Mouse (Mus musculus): Measurements from ENCODE around the gene Ak3. TPM values are rescaled to one million over a fixed set of nuclear protein-coding genes. Genes with fewer than 3 reads are reported as not detected.

Gene Ak3
- 69.9 and 75.0 TPM in 2 replicates for polyA plus RNA-seq (2015; fragmentation: Nextera tagmentation; extraction: Ambion mirVana)

DNA sequence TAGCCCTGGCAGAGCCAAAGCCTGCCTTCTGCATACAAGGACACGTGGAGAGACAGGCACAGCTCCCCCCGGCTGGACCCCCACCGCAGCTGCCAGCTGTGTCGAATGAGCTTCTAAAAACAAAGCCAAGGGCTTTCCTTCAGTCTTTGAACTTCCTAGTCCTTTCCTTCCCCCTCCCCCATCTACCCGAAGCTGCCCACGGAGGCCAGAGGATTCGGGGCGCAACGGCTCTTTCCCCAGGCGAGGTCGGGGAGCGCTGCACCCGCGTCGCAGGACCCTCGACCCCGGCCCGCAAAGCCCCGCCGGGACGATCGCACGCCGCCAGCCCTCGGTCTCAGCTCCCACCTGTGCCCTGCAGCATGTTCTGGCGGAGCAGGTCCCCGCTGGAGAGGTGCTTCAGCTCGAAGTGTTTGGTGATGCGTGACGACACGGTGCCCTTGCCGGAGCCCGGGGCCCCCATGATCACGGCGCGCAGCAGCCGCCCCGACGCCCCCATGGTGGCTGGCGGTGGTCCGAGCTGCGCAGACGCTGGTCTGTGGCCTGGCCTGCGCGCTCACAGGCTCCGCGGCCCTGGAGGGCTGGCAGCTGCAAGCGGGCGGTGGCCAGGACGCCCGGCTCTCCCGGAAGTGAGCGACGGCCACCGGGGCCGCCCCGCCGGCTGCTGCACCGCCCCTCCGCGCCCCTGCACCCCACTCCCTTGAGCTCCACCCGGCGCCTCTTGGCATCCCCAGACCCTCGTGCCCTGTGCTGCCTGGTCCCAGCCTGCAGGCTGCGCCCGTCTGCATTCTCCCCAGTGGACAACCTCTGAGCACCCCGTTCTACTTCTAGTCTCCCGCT is at the start of gene Ak3:
TSS of gene Ak3 (minus strand) at position 628 of the 837 bp plus-strand sequence.
- peak within 1 kb of the TSS; percentile 91 for H3K27ac ChIP-seq
- H3K9me3 ChIP-seq, result no peaks in the 10 kb centered on the region
- H3K4me3 ChIP-seq, result peak within 1 kb of the TSS; percentile 81
- under 1% methylated on average over 68 of the region's 68 CpGs for WGBS
- H3K36me3 ChIP-seq, result no peaks in the 10 kb centered on the region
- ATAC-seq (ENCODE audit: low FRiP score, low read depth), result peak; percentile 86
- no peaks in the 10 kb centered on the region for H3K27me3 ChIP-seq
- peaks cover 21% of the 10 kb centered on the region for H3K4me1 ChIP-seq
- peak within 1 kb of the TSS; percentile 92 for H3K9ac ChIP-seq
- H3K4me2 ChIP-seq (replicated peaks), result peak within 1 kb of the TSS; percentile 77

DNA sequence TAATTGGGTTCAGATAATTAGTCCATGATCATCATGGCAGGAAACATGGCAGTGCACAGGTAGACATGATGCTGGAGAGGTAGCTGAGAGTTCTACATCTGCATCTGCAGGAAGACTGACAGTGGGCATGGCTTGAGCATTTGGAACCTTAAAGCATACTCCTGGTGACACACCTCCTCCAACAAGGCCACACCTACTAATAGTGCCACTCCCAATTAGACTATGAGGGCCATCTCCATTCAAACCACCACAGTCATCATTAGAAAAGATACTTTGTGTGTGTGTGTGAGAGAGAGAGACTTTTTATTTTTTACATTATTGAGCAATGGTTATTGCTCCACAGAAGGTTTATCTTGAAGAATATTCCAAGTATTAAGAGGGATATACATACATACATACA is 44.4 kb upstream of the Ak3 start:
- H3K4me2 ChIP-seq (replicated peaks), result no peak overlapping the region

DNA sequence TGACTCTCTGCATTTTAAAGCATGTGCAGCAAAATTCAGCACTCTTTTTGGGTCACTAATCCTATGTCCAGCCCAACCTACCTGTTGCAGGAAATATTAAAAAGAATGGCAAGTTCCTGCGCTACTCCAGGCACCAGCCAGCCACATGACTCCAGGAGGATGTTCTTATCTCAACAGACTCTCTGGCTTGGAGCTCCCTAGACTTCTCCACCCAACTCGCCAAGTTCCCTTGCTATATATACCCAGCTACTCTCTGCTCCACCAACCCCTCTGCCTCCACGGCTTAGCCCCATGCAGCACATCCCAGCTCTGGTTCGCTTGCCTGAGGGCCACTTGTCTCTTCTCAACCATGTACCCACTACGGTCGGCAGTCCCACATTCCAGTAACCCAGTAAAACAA is 40.9 kb upstream of the Ak3 start:
- H3K27ac ChIP-seq, result no peak overlapping the region
- H3K36me3 ChIP-seq, result no peaks in the 10 kb centered on the region
- no peaks in the 10 kb centered on the region for H3K4me1 ChIP-seq
- no peak overlapping the region for H3K9ac ChIP-seq
- no peaks in the 10 kb centered on the region for H3K27me3 ChIP-seq
- no peak overlapping the region for H3K4me2 ChIP-seq (replicated peaks)
- H3K4me3 ChIP-seq, result no peak overlapping the region
- WGBS, result 79% methylated on average over 6 of the region's 6 CpGs
- no peak for ATAC-seq (ENCODE audit: low FRiP score, low read depth)
- peaks cover under 1% of the 10 kb centered on the region; the same call in 1 of the 2 replicates for H3K9me3 ChIP-seq

More for the DNA sequence above, 44.4 kb upstream of the Ak3 start:
- H3K27me3 ChIP-seq, result no peaks in the 10 kb centered on the region
- ATAC-seq (ENCODE audit: low FRiP score, low read depth), result no peak
- no peak overlapping the region for H3K27ac ChIP-seq
- no peaks in the 10 kb centered on the region for H3K36me3 ChIP-seq
- H3K9me3 ChIP-seq, result no peaks in the 10 kb centered on the region
- no peak overlapping the region for H3K9ac ChIP-seq
- no peaks in the 10 kb centered on the region for H3K4me1 ChIP-seq
- no peak overlapping the region for H3K4me3 ChIP-seq

DNA sequence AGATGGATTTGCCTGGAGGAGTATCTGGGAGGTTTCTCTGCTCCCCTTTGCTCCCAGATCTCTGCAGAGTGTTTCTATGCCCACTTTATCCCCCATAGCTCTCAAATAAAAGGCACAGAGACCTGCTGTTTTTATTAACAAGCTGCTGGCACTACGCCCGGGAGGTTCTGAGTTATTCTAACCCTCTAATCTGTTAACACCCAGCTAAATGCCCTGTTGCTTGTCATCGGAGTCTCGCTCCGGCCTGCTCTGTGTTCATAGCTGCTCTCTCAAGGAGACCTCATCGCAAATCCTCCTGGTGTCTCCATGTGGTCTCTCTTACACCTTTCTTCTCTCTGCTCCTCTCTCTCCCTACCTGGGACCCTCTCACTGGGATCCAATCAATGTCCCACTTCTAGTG is 27.0 kb upstream of the Ak3 start:
- H3K9ac ChIP-seq, result no peak overlapping the region
- H3K4me1 ChIP-seq, result peaks cover 31% of the 10 kb centered on the region
- H3K36me3 ChIP-seq, result no peaks in the 10 kb centered on the region
- WGBS, result 37% methylated on average over 6 of the region's 6 CpGs
- H3K4me2 ChIP-seq (replicated peaks), result 0 out of 2 replicates have a peak overlapping the region, but pooled peaks have one; percentile 0
- no peaks in the 10 kb centered on the region for H3K27me3 ChIP-seq
- no peaks in the 10 kb centered on the region for H3K9me3 ChIP-seq
- peak; percentile 32; the same call in 1 of the 2 replicates for ATAC-seq (ENCODE audit: low FRiP score, low read depth)
- H3K4me3 ChIP-seq, result no peak overlapping the region
- H3K27ac ChIP-seq, result no peak overlapping the region

- WGBS, result 68% methylated on average over 5 of the region's 5 CpGs
- no peak for ATAC-seq (ENCODE audit: low FRiP score, low read depth)
- H3K27me3 ChIP-seq, result no peaks in the 10 kb centered on the region
- H3K9ac ChIP-seq, result no peak overlapping the region
- no peak overlapping the region for H3K4me2 ChIP-seq (replicated peaks)
- no peak overlapping the region for H3K4me3 ChIP-seq
- H3K4me1 ChIP-seq, result peaks cover 23% of the 10 kb centered on the region
- no peaks in the 10 kb centered on the region for H3K9me3 ChIP-seq
- no peaks in the 10 kb centered on the region for H3K36me3 ChIP-seq
- H3K27ac ChIP-seq, result no peak overlapping the region
Observed at GRCm38 (mm10) chr19:29069195-29069594, 21.4 kb upstream of the Ak3 start.

GRCm38 (mm10) chr19:29066981-29067471 is 19.3 kb upstream of the Ak3 start:
- Histone ChIP-seq H3K27ac (no peak overlapping the region), H3K36me3 (no peaks in the 10 kb centered on the region), H3K4me2 (replicated peaks) (peak overlapping the region; percentile 36), H3K9me3 (no peaks in the 10 kb centered on the region), H3K27me3 (no peaks in the 10 kb centered on the region), H3K4me1 (peaks cover 21% of the 10 kb centered on the region), H3K4me3 (0 out of 2 replicates have a peak overlapping the region, but pooled peaks have one; percentile 4), H3K9ac (no peak overlapping the region)
- no peak; the same call in 1 of the 2 replicates for ATAC-seq (ENCODE audit: low FRiP score, low read depth)
- WGBS, result 17% methylated on average over 11 of the region's 11 CpGs

GRCm38 (mm10) chr19:29064451-29065102 is 16.8 kb upstream of the Ak3 start:
- H3K4me3 ChIP-seq, result no peak overlapping the region
- ATAC-seq (ENCODE audit: low FRiP score, low read depth), result no peak
- WGBS, result 63% methylated on average over 9 of the region's 9 CpGs

GRCm38 (mm10) chr19:29063577-29064363 is 16.0 kb upstream of the Ak3 start:
- no peaks in the 10 kb centered on the region for H3K36me3 ChIP-seq
- peaks cover 14% of the 10 kb centered on the region for H3K4me1 ChIP-seq
- peak overlapping the region; percentile 46 for H3K4me2 ChIP-seq (replicated peaks)
- 0 out of 2 replicates have a peak overlapping the region, but pooled peaks have one; percentile 10 for H3K27ac ChIP-seq
- no peak overlapping the region for H3K9ac ChIP-seq
- peak; percentile 57; the same call in 1 of the 2 replicates for ATAC-seq (ENCODE audit: low FRiP score, low read depth)
- no peaks in the 10 kb centered on the region for H3K27me3 ChIP-seq
- H3K9me3 ChIP-seq, result no peaks in the 10 kb centered on the region
- WGBS, result 17% methylated on average over 18 of the region's 18 CpGs
- H3K4me3 ChIP-seq, result no peak overlapping the region; the same call in 1 of the 2 replicates

More at GRCm38 (mm10) chr19:29064451-29065102, 16.8 kb upstream of the Ak3 start:
- H3K9ac ChIP-seq, result no peak overlapping the region
- H3K36me3 ChIP-seq, result no peaks in the 10 kb centered on the region
- peak overlapping the region; percentile 10; the same call in 1 of the 2 replicates for H3K27ac ChIP-seq
- H3K9me3 ChIP-seq, result no peaks in the 10 kb centered on the region
- H3K4me1 ChIP-seq, result peaks cover 22% of the 10 kb centered on the region
- H3K27me3 ChIP-seq, result no peaks in the 10 kb centered on the region
- peak overlapping the region; percentile 46; the same call in 1 of the 2 replicates for H3K4me2 ChIP-seq (replicated peaks)

DNA sequence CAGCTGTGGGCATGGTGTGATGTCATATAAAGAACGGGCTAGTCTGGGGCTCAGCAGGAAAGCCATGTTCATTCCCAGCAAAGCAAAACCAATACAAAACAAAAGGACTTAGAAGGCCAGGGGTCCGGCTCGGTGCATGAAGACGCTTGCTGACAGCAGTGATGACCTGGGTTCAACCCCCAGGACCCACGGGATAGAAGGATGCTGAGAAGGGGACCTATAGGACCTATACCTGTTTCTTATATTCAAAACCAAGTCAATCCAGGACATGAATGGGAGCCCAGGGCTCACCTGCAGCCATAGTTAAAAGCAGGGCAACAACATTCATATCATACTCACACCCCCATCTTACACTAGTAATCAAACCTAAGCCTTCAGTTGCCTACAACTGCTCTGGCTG is 15.2 kb upstream of the Ak3 start:
- no peak overlapping the region for H3K4me3 ChIP-seq
- H3K9ac ChIP-seq, result no peak overlapping the region
- 85% methylated on average over 5 of the region's 5 CpGs for WGBS
- no peak overlapping the region for H3K4me2 ChIP-seq (replicated peaks)
- no peaks in the 10 kb centered on the region for H3K36me3 ChIP-seq
- no peaks in the 10 kb centered on the region for H3K27me3 ChIP-seq
- ATAC-seq (ENCODE audit: low FRiP score, low read depth), result no peak
- H3K9me3 ChIP-seq, result no peaks in the 10 kb centered on the region
- H3K27ac ChIP-seq, result no peak overlapping the region
- H3K4me1 ChIP-seq, result peaks cover 14% of the 10 kb centered on the region

DNA sequence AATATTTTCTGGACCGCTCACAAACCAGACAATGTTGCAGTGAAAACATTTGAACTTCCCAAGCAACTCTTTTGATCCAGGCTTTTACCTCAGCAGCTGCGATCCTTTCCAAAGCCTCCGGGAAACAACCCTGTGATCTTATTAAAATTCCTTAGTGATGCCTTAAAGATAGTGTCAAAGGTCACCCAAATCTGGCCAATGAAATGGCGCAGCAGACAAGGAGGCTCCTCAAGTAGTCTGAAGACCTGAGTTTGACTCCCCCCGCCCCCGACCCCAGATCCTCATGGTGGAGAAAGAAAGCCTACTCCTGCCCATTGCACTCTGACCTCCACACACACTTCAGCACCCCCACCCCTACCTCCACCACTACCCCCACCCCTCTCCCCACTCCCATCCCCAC is 12.5 kb upstream of the Ak3 start:
- no peak for ATAC-seq (ENCODE audit: low FRiP score, low read depth)
- no peak overlapping the region for H3K4me3 ChIP-seq
- WGBS, result 14% methylated on average over 6 of the region's 6 CpGs
- no peak overlapping the region for H3K9ac ChIP-seq
- no peaks in the 10 kb centered on the region for H3K27me3 ChIP-seq
- no peak overlapping the region for H3K4me2 ChIP-seq (replicated peaks)
- H3K9me3 ChIP-seq, result no peaks in the 10 kb centered on the region
- H3K4me1 ChIP-seq, result peaks cover 11% of the 10 kb centered on the region
- H3K36me3 ChIP-seq, result no peaks in the 10 kb centered on the region
- H3K27ac ChIP-seq, result no peak overlapping the region

DNA sequence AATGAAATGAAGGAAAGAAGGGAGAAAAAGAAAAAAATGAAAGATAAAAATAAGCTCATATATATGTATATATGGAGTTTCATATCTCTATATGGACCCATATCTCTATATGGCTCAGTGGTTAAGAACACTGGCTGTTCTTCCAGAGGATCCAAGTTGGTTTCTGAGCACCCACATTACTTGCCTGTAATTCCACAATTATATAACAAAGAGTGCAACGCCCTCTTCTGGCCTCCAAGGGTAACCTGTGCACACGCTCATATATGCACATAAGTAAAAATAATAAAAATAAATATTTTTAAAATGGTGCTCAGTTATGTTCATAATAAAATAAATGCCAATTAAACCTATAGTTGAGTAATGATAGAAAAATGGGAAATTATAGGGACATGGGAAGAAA is 11.9 kb upstream of the Ak3 start:
- no peak overlapping the region for H3K4me2 ChIP-seq (replicated peaks)
- WGBS, result 79% methylated on average over 2 of the region's 2 CpGs
- ATAC-seq (ENCODE audit: low FRiP score, low read depth), result no peak
- H3K27ac ChIP-seq, result no peak overlapping the region
- H3K4me3 ChIP-seq, result no peak overlapping the region
- H3K36me3 ChIP-seq, result no peaks in the 10 kb centered on the region
- H3K9ac ChIP-seq, result no peak overlapping the region
- H3K27me3 ChIP-seq, result no peaks in the 10 kb centered on the region
- peaks cover 11% of the 10 kb centered on the region for H3K4me1 ChIP-seq
- no peaks in the 10 kb centered on the region for H3K9me3 ChIP-seq

Measured in limb, embryonic 13.5 days (tissue).